Comparison of ENCODE assay signal across 7 mouse cellular contexts in the genomic region with DNA sequence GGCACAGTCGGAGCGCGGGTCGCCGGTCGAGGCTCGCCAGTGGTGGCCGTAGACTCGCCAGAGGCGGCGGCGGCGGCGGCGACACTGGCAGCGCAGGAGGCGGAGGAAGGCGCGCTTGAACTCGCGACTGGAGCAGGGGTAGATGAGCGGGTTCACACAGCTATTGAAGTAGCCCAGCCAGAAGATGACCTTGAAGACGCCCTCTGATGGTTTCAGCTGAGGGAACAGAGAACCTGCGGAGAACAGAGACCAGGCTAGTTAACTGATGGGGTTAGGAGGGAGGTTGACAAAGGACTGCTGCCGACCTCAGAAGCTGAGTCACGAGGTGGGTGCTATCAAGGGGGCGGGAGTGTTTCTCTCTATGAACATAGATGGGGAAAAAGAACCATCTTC. TPM values are rescaled to one million over a fixed set of nuclear protein-coding genes. Genes with fewer than 3 reads are reported as not detected.
DNase-seq lines count a peak whose midpoint lies in the region; ATAC-seq and TF ChIP-seq lines count a peak whose summit lies in the region.

No protein-coding gene starts in this region.

- WGBS in lung, embryonic 15.5 days, result 6% methylated on average over 27 of the region's 27 CpGs
- WGBS in lung, adult 2 months, result 7% methylated on average over 27 of the region's 27 CpGs
- 3% methylated on average over 25 of the region's 27 CpGs for WGBS in forebrain, embryonic 13.5 days
- 1% methylated on average over 27 of the region's 27 CpGs for WGBS in limb, embryonic 12.5 days

- H3K4me2 ChIP-seq in lung, embryonic 15.5 days, result peak overlapping the region; percentile 83
- H3K4me2 ChIP-seq in forebrain, embryonic 13.5 days, result peak overlapping the region; percentile 76
- peak overlapping the region; percentile 86 for H3K4me2 ChIP-seq in limb, embryonic 12.5 days

- no peak overlapping the region for H3K27ac ChIP-seq in lung, embryonic 15.5 days
- H3K27ac ChIP-seq in forebrain, embryonic 13.5 days, result no peak overlapping the region
- H3K27ac ChIP-seq in limb, embryonic 12.5 days, result no peak overlapping the region

- H3K4me3 ChIP-seq in lung, embryonic 15.5 days, result peak overlapping the region; percentile 41
- H3K4me3 ChIP-seq in lung, adult 2 months (replicated peaks; ENCODE audit: extremely low read depth, low read depth, low read length), result no peak overlapping the region
- peak overlapping the region; percentile 45 for H3K4me3 ChIP-seq in forebrain, embryonic 13.5 days
- H3K4me3 ChIP-seq in limb, embryonic 12.5 days (replicated peaks), result peak overlapping the region; percentile 50

- H3K27me3 ChIP-seq in lung, embryonic 15.5 days, result peaks cover 56% of the 10 kb centered on the region
- H3K27me3 ChIP-seq in forebrain, embryonic 13.5 days, result peaks cover 53% of the 10 kb centered on the region
- H3K27me3 ChIP-seq in limb, embryonic 12.5 days, result peaks cover 69% of the 10 kb centered on the region
- peaks cover 4% of the 10 kb centered on the region for H3K27me3 ChIP-seq in splenic B cell, adult 2 months (ENCODE audit: control insufficient read depth, insufficient read depth, low read length, poor library complexity, severe bottlenecking)

- TF ChIP-seq CTCF in lung, adult 2 months (IDR thresholded peaks at IDR 0.05; ENCODE audit: insufficient read depth, low read length), result no peak

- 0 out of 2 replicates have a peak, but pooled peaks have one; percentile 35 for ATAC-seq in lung, embryonic 15.5 days (ENCODE audit: borderline replicate concordance, extremely low read depth, low FRiP score, low TSS enrichment)
- no peak for ATAC-seq in forebrain, embryonic 13.5 days
- no peak for ATAC-seq in limb, embryonic 12.5 days (ENCODE audit: insufficient number of reproducible peaks, insufficient read depth, low FRiP score, low TSS enrichment, low read depth)

- TF ChIP-seq POLR2A in lung, adult 2 months (IDR thresholded peaks at IDR 0.05; ENCODE audit: borderline replicate concordance, extremely low read depth, low read depth, low read length), result no peak

- DNase-seq in lung, adult 2 months, result no peak
- peak; percentile 11 for DNase-seq in splenic B cell, adult 2 months (ENCODE audit: low read depth, low spot score)
- no peak for DNase-seq in spleen, postnatal 10 days (ENCODE audit: low spot score in 2 of 2)
- DNase-seq in right cerebral cortex, postnatal 36 days (ENCODE audit: low spot score in 2 of 2), result no peak

- H3K9me3 ChIP-seq in lung, embryonic 15.5 days, result no peaks in the 10 kb centered on the region
- H3K9me3 ChIP-seq in forebrain, embryonic 13.5 days (replicated peaks), result no peaks in the 10 kb centered on the region
- H3K9me3 ChIP-seq in limb, embryonic 12.5 days, result no peaks in the 10 kb centered on the region

- H3K36me3 ChIP-seq in lung, embryonic 15.5 days, result no peaks in the 10 kb centered on the region
- H3K36me3 ChIP-seq in forebrain, embryonic 13.5 days (ENCODE audit: poor library complexity, severe bottlenecking), result no peaks in the 10 kb centered on the region
- H3K36me3 ChIP-seq in limb, embryonic 12.5 days, result no peaks in the 10 kb centered on the region
- no peaks in the 10 kb centered on the region for H3K36me3 ChIP-seq in splenic B cell, adult 2 months (ENCODE audit: control insufficient read depth, insufficient read depth, low read length, poor library complexity, severe bottlenecking)

- peaks cover 14% of the 10 kb centered on the region for H3K4me1 ChIP-seq in lung, embryonic 15.5 days
- H3K4me1 ChIP-seq in lung, adult 2 months (ENCODE audit: control insufficient read depth, insufficient read depth, low read length), result 0 out of 2 replicates have a peak, but pooled peaks cover 3% of the 10 kb centered on the region
- H3K4me1 ChIP-seq in forebrain, embryonic 13.5 days, result peaks cover 15% of the 10 kb centered on the region
- peaks cover 14% of the 10 kb centered on the region for H3K4me1 ChIP-seq in limb, embryonic 12.5 days (replicated peaks)

- H3K9ac ChIP-seq in lung, embryonic 15.5 days, result peak overlapping the region; percentile 8; the same call in 1 of the 2 replicates
- peak overlapping the region; percentile 61 for H3K9ac ChIP-seq in forebrain, embryonic 13.5 days
- H3K9ac ChIP-seq in limb, embryonic 12.5 days (replicated peaks), result peak overlapping the region; percentile 52; the same call in 1 of the 2 replicates

RNA-seq across cellular contexts. Expression of a gene that starts 15.8 kb away (rescaled TPM):
- 3.4 and 3.9 TPM in 2 replicates for polyA plus RNA-seq in lung, embryonic 15.5 days (2015; fragmentation: Nextera tagmentation; extraction: Ambion mirVana)
- 5.9 and 7.6 TPM in 2 replicates for polyA plus RNA-seq in lung, adult 2 months (2012; rRNA removed)
- polyA plus RNA-seq in forebrain, embryonic 13.5 days (2015; fragmentation: Nextera tagmentation; extraction: Ambion mirVana), result not detected in 2 replicates
- 0.18 TPM in 1 of 2 replicates, not detected in the other for polyA plus RNA-seq in limb, embryonic 12.5 days (2016; fragmentation: Nextera tagmentation; extraction: Ambion mirVana)

RNA-seq across cellular contexts. Expression of a gene that starts 55.0 kb away (rescaled TPM):
- 33.7 and 37.1 TPM in 2 replicates for polyA plus RNA-seq in lung, embryonic 15.5 days (2015; fragmentation: Nextera tagmentation; extraction: Ambion mirVana)
- polyA plus RNA-seq in lung, adult 2 months (2012; rRNA removed), result 28.4 and 29.6 TPM in 2 replicates
- 51.3 and 52.5 TPM in 2 replicates for polyA plus RNA-seq in forebrain, embryonic 13.5 days (2015; fragmentation: Nextera tagmentation; extraction: Ambion mirVana)
- 85.5 and 96.5 TPM in 2 replicates for polyA plus RNA-seq in limb, embryonic 12.5 days (2016; fragmentation: Nextera tagmentation; extraction: Ambion mirVana)

Comparison
In these comparisons a context has a peak if more than half of its experiments do, and no peak if none do; other contexts are left out.
1. H3K9ac ChIP-seq: peak in every context shown above with its lines; median percentile 61 in forebrain, embryonic 13.5 days; 52 in limb, embryonic 12.5 days; 8 in lung, embryonic 15.5 days.